Mouse (Mus musculus): ENCODE data around the gene Zfp605. TPM values are rescaled to one million over a fixed set of nuclear protein-coding genes. Genes with fewer than 3 reads are reported as not detected.
"Not testable (repeated sequence)": the region's sequence is repeated elsewhere in the genome, so short reads cannot be mapped to it uniquely, and the experiment has no call there.

Zfp605 gene
- polyA plus RNA-seq (2015; fragmentation: Nextera tagmentation; extraction: Ambion mirVana) = 0.76 and 0.99 TPM in 2 replicates

GRCm38 (mm10) chr5:110109991-110110441 lies at the start of gene Zfp605:
Gene Zfp605, plus strand, starts transcription at chr5:110110092.
- under 1% methylated on average over 12 of the region's 12 CpGs for WGBS (ENCODE audit: insufficient replicate concordance)
- Histone ChIP-seq H3K9ac (replicated peaks) (peak within 1 kb of the TSS; percentile 65), H3K27me3 (ENCODE audit: insufficient read depth, low read length) (no peaks in the 10 kb centered on the region), H3K36me3 (replicated peaks; ENCODE audit: insufficient read depth, low read length) (peaks cover 18% of the 10 kb centered on the region), H3K4me1 (ENCODE audit: insufficient read depth) (peaks cover 21% of the 10 kb centered on the region), H3K4me3 (ENCODE audit: low read depth, low read length) (peak within 1 kb of the TSS; percentile 66), H3K9me3 (ENCODE audit: low read length) (no peaks in the 10 kb centered on the region), H3K27ac (ENCODE audit: low read depth) (peak within 1 kb of the TSS; percentile 46), H3K4me2 (ENCODE audit: low read depth, low read length) (peak within 1 kb of the TSS; percentile 85)
- ATAC-seq (peak; percentile 22), DNase-seq (peak; percentile 88)
- TF ChIP-seq CTCF (IDR thresholded peaks at IDR 0.05; ENCODE audit: low read depth) (no peak), EP300 (IDR thresholded peaks at IDR 0.05; ENCODE audit: low read depth) (no peak)

GRCm38 (mm10) chr5:110072413-110072812 lies 37.5 kb upstream of the Zfp605 start, which contains the start of gene Gm17655:
Gene Gm17655, minus strand, starts transcription at chr5:110072513.
- H3K4me1 ChIP-seq (ENCODE audit: insufficient read depth); H3K36me3 ChIP-seq (replicated peaks; ENCODE audit: insufficient read depth, low read length); H3K4me3 ChIP-seq (ENCODE audit: low read depth, low read length); H3K4me2 ChIP-seq (ENCODE audit: low read depth, low read length); H3K27ac ChIP-seq (ENCODE audit: low read depth); DNase-seq; H3K9ac ChIP-seq (replicated peaks); ATAC-seq; H3K27me3 ChIP-seq (ENCODE audit: insufficient read depth, low read length): not testable (repeated sequence)
- 68% methylated on average over 2 of the region's 2 CpGs for WGBS (ENCODE audit: insufficient replicate concordance)
- H3K9me3 ChIP-seq (ENCODE audit: low read length) = peaks cover 11% of the 10 kb centered on the region

GRCm38 (mm10) chr5:110082961-110083360 lies 26.9 kb upstream of the Zfp605 start:
- no peaks in the 10 kb centered on the region for H3K27me3 ChIP-seq (ENCODE audit: insufficient read depth, low read length)
- no peak overlapping the region for H3K27ac ChIP-seq (ENCODE audit: low read depth)
- H3K9ac ChIP-seq (replicated peaks) = no peak overlapping the region
- DNase-seq = no peak
- TF ChIP-seq CTCF (IDR thresholded peaks at IDR 0.05; ENCODE audit: low read depth) (no peak), EP300 (IDR thresholded peaks at IDR 0.05; ENCODE audit: low read depth) (no peak)
- no peaks in the 10 kb centered on the region for H3K4me1 ChIP-seq (ENCODE audit: insufficient read depth)
- 67% methylated on average over 4 of the region's 4 CpGs for WGBS (ENCODE audit: insufficient replicate concordance)
- peaks cover 14% of the 10 kb centered on the region; the same call in 1 of the 2 replicates for H3K9me3 ChIP-seq (ENCODE audit: low read length)
- no peak overlapping the region for H3K4me3 ChIP-seq (ENCODE audit: low read depth, low read length)
- no peak for ATAC-seq
- H3K4me2 ChIP-seq (ENCODE audit: low read depth, low read length) = no peak overlapping the region
- no peaks in the 10 kb centered on the region; the same call in 1 of the 2 replicates for H3K36me3 ChIP-seq (replicated peaks; ENCODE audit: insufficient read depth, low read length)

- no peak overlapping the region for H3K27ac ChIP-seq (ENCODE audit: low read depth)
- no peak overlapping the region for H3K4me3 ChIP-seq (ENCODE audit: low read depth, low read length)
- no peaks in the 10 kb centered on the region for H3K36me3 ChIP-seq (replicated peaks; ENCODE audit: insufficient read depth, low read length)
- 57% methylated on average over 14 of the region's 14 CpGs for WGBS (ENCODE audit: insufficient replicate concordance)
- H3K9ac ChIP-seq (replicated peaks) = no peak overlapping the region
- no peaks in the 10 kb centered on the region for H3K9me3 ChIP-seq (ENCODE audit: low read length)
- no peak for TF ChIP-seq CTCF (IDR thresholded peaks at IDR 0.05; ENCODE audit: low read depth)
- no peak for TF ChIP-seq EP300 (IDR thresholded peaks at IDR 0.05; ENCODE audit: low read depth)
- DNase-seq = no peak
- ATAC-seq = no peak
- no peak overlapping the region for H3K4me2 ChIP-seq (ENCODE audit: low read depth, low read length)
- H3K27me3 ChIP-seq (ENCODE audit: insufficient read depth, low read length) = no peaks in the 10 kb centered on the region
- H3K4me1 ChIP-seq (ENCODE audit: insufficient read depth) = no peaks in the 10 kb centered on the region
Measured at GRCm38 (mm10) chr5:110086161-110086866, 23.6 kb upstream of the Zfp605 start.

GRCm38 (mm10) chr5:110091546-110091945 lies 18.3 kb upstream of the Zfp605 start:
- no peak overlapping the region for H3K4me2 ChIP-seq (ENCODE audit: low read depth, low read length)
- 0 out of 2 replicates have a peak, but pooled peaks cover 3% of the 10 kb centered on the region for H3K4me1 ChIP-seq (ENCODE audit: insufficient read depth)
- no peak overlapping the region for H3K9ac ChIP-seq (replicated peaks)
- DNase-seq = no peak
- TF ChIP-seq CTCF (IDR thresholded peaks at IDR 0.05; ENCODE audit: low read depth) = no peak
- TF ChIP-seq EP300 (IDR thresholded peaks at IDR 0.05; ENCODE audit: low read depth) = no peak
- no peak for ATAC-seq
- WGBS (ENCODE audit: insufficient replicate concordance) = 30% methylated on average over 2 of the region's 2 CpGs
- H3K9me3 ChIP-seq (ENCODE audit: low read length) = no peaks in the 10 kb centered on the region
- H3K27me3 ChIP-seq (ENCODE audit: insufficient read depth, low read length) = no peaks in the 10 kb centered on the region
- H3K36me3 ChIP-seq (replicated peaks; ENCODE audit: insufficient read depth, low read length) = no peaks in the 10 kb centered on the region
- H3K4me3 ChIP-seq (ENCODE audit: low read depth, low read length) = no peak overlapping the region
- H3K27ac ChIP-seq (ENCODE audit: low read depth) = no peak overlapping the region

- no peaks in the 10 kb centered on the region for H3K36me3 ChIP-seq (replicated peaks; ENCODE audit: insufficient read depth, low read length)
- no peak for TF ChIP-seq EP300 (IDR thresholded peaks at IDR 0.05; ENCODE audit: low read depth)
- TF ChIP-seq CTCF (IDR thresholded peaks at IDR 0.05; ENCODE audit: low read depth) = no peak
- H3K9ac ChIP-seq (replicated peaks) = peak within 1 kb of the TSS; percentile 47
- peak; percentile 85 for DNase-seq
- peak within 1 kb of the TSS; percentile 81 for H3K27ac ChIP-seq (ENCODE audit: low read depth)
- peak; percentile 97 for ATAC-seq
- H3K27me3 ChIP-seq (ENCODE audit: insufficient read depth, low read length) = no peaks in the 10 kb centered on the region
- H3K4me3 ChIP-seq (ENCODE audit: low read depth, low read length) = peak within 1 kb of the TSS; percentile 44
- H3K4me1 ChIP-seq (ENCODE audit: insufficient read depth) = 0 out of 2 replicates have a peak, but pooled peaks cover 3% of the 10 kb centered on the region
- H3K9me3 ChIP-seq (ENCODE audit: low read length) = no peaks in the 10 kb centered on the region
- peak within 1 kb of the TSS; percentile 66 for H3K4me2 ChIP-seq (ENCODE audit: low read depth, low read length)
- 1% methylated on average over 25 of the region's 25 CpGs for WGBS (ENCODE audit: insufficient replicate concordance)
Measured at GRCm38 (mm10) chr5:110094030-110094846, 15.7 kb upstream of the Zfp605 start, which contains the start of gene Gm35315. Gene Gm35315, minus strand, starts transcription at chr5:110094420.

All from liver, postnatal 0 days (tissue).